ENCODE assay signal across 22 mouse cellular contexts in genomic region chr4:136154462-136154861, GRCm38 (mm10). TPM values are rescaled to one million over a fixed set of nuclear protein-coding genes. Genes with fewer than 3 reads are reported as not detected.
A peak's percentile ranks its signal among the peaks of the same experiment; 100 is the strongest.
DNase-seq lines count a peak whose midpoint lies in the region; ATAC-seq and TF ChIP-seq lines count a peak whose summit lies in the region.
"Had no signal": no experiment of that assay in that cellular context is flagged by ENCODE, and none has a peak within 500 bp of the region (broad histone marks: within the 10 kb centered on the region; RNA-seq: fewer than 3 reads in every experiment).

No protein-coding gene starts in this region.

- ATAC-seq in forebrain, embryonic 14.5 days, result no peak
- no peak for ATAC-seq in hindbrain, embryonic 11.5 days (ENCODE audit: low FRiP score)
- 0 out of 2 replicates have a peak, but pooled peaks have one; percentile 39 for ATAC-seq in embryonic facial prominence, embryonic 15.5 days (ENCODE audit: insufficient number of reproducible peaks, low FRiP score, low TSS enrichment, low read depth)
- 0 out of 2 replicates have a peak, but pooled peaks have one; percentile 33 for ATAC-seq in stomach, postnatal 0 days (ENCODE audit: low FRiP score, low TSS enrichment)
- ATAC-seq: activated CD4-positive, CD25-positive, alpha-beta regulatory T cell, adult 4 months; midbrain, embryonic 16.5 days had no signal

- TF ChIP-seq EP300 in stomach, postnatal 0 days (optimal IDR thresholded peaks at IDR 0.05), result no peak

- 0 out of 2 replicates have a peak overlapping the region, but pooled peaks have one; percentile 61 for H3K27ac ChIP-seq in forebrain, embryonic 10.5 days
- H3K27ac ChIP-seq in forebrain, embryonic 14.5 days (ENCODE audit: low read depth, low read length), result no peak overlapping the region
- H3K27ac ChIP-seq in hindbrain, embryonic 10.5 days, result 0 out of 2 replicates have a peak overlapping the region, but pooled peaks have one; percentile 20
- H3K27ac ChIP-seq in hindbrain, embryonic 11.5 days (ENCODE audit: low read depth, low read length), result no peak overlapping the region
- 0 out of 2 replicates have a peak overlapping the region, but pooled peaks have one; percentile 31 for H3K27ac ChIP-seq in embryonic facial prominence, embryonic 15.5 days (replicated peaks)
- H3K27ac ChIP-seq in stomach, postnatal 0 days (replicated peaks), result no peak overlapping the region
- H3K27ac ChIP-seq: heart, embryonic 10.5 days; hindbrain, embryonic 13.5 days; kidney, embryonic 15.5 days; left cerebral cortex, adult 2 months; liver, embryonic 14.5 days; neural tube, embryonic 13.5 days had no signal

- H3K36me3 ChIP-seq in forebrain, embryonic 10.5 days (replicated peaks), result no peaks in the 10 kb centered on the region
- no peaks in the 10 kb centered on the region for H3K36me3 ChIP-seq in forebrain, embryonic 14.5 days (ENCODE audit: control insufficient read depth, insufficient read depth, low read length)
- no peaks in the 10 kb centered on the region for H3K36me3 ChIP-seq in hindbrain, embryonic 10.5 days
- no peaks in the 10 kb centered on the region for H3K36me3 ChIP-seq in hindbrain, embryonic 11.5 days (ENCODE audit: control insufficient read depth, insufficient read depth, low read length)
- no peaks in the 10 kb centered on the region for H3K36me3 ChIP-seq in embryonic facial prominence, embryonic 15.5 days
- no peaks in the 10 kb centered on the region for H3K36me3 ChIP-seq in stomach, postnatal 0 days (ENCODE audit: control insufficient read depth, insufficient read depth, low read length)
- H3K36me3 ChIP-seq: heart, embryonic 10.5 days; hindbrain, embryonic 13.5 days; kidney, embryonic 15.5 days; neural tube, embryonic 13.5 days had no signal

- no peaks in the 10 kb centered on the region for H3K27me3 ChIP-seq in forebrain, embryonic 10.5 days (ENCODE audit: poor library complexity, severe bottlenecking)
- no peaks in the 10 kb centered on the region for H3K27me3 ChIP-seq in forebrain, embryonic 14.5 days (replicated peaks; ENCODE audit: control insufficient read depth, insufficient read depth, low read length)
- H3K27me3 ChIP-seq in hindbrain, embryonic 10.5 days (ENCODE audit: insufficient read depth, poor library complexity, severe bottlenecking), result no peaks in the 10 kb centered on the region
- no peaks in the 10 kb centered on the region for H3K27me3 ChIP-seq in hindbrain, embryonic 11.5 days (ENCODE audit: control insufficient read depth, insufficient read depth, low read length)
- H3K27me3 ChIP-seq in embryonic facial prominence, embryonic 15.5 days, result no peaks in the 10 kb centered on the region
- no peaks in the 10 kb centered on the region for H3K27me3 ChIP-seq in stomach, postnatal 0 days (ENCODE audit: control insufficient read depth, insufficient read depth, low read length)
- H3K27me3 ChIP-seq: hindbrain, embryonic 13.5 days; kidney, embryonic 15.5 days; neural tube, embryonic 13.5 days had no signal

- no peak overlapping the region for H3K9ac ChIP-seq in forebrain, embryonic 14.5 days (ENCODE audit: low read length)
- H3K9ac ChIP-seq in hindbrain, embryonic 11.5 days (ENCODE audit: low read depth, low read length), result no peak overlapping the region
- H3K9ac ChIP-seq in embryonic facial prominence, embryonic 15.5 days, result no peak overlapping the region
- H3K9ac ChIP-seq in stomach, postnatal 0 days (ENCODE audit: low read length), result no peak overlapping the region
- H3K9ac ChIP-seq: hindbrain, embryonic 13.5 days; kidney, embryonic 15.5 days; liver, embryonic 14.5 days; lung, embryonic 14.5 days; neural tube, embryonic 13.5 days had no signal

- H3K9me3 ChIP-seq in forebrain, embryonic 10.5 days, result peaks cover 4% of the 10 kb centered on the region; the same call in 1 of the 2 replicates
- H3K9me3 ChIP-seq in forebrain, embryonic 14.5 days (replicated peaks; ENCODE audit: control insufficient read depth, low read length), result no peaks in the 10 kb centered on the region
- H3K9me3 ChIP-seq in hindbrain, embryonic 10.5 days, result peaks cover 3% of the 10 kb centered on the region; the same call in 1 of the 2 replicates
- no peaks in the 10 kb centered on the region for H3K9me3 ChIP-seq in hindbrain, embryonic 11.5 days (ENCODE audit: control insufficient read depth, low read length)
- H3K9me3 ChIP-seq in embryonic facial prominence, embryonic 15.5 days (replicated peaks), result no peaks in the 10 kb centered on the region
- no peaks in the 10 kb centered on the region for H3K9me3 ChIP-seq in stomach, postnatal 0 days (ENCODE audit: control insufficient read depth, low read length)
- H3K9me3 ChIP-seq: heart, embryonic 10.5 days; hindbrain, embryonic 13.5 days; kidney, embryonic 15.5 days; neural tube, embryonic 13.5 days had no signal

- no peak for DNase-seq in forebrain, embryonic 10.5 days (ENCODE audit: extremely low spot score, low spot score)
- DNase-seq in forebrain, embryonic 14.5 days (ENCODE audit: low spot score), result no peak
- no peak for DNase-seq in hindbrain, embryonic 10.5 days (ENCODE audit: low spot score)
- no peak for DNase-seq in hindbrain, embryonic 11.5 days (ENCODE audit: low spot score)
- no peak for DNase-seq in stomach, postnatal 0 days (ENCODE audit: low spot score)
- DNase-seq in heart, adult 9 months (ENCODE audit: low spot score in 2 of 2), result no peak
- DNase-seq: adrenal gland, adult 8-10 months; cerebellum, adult 8-10 months; cerebellum, postnatal 36 days; kidney, adult 11 months; lung, embryonic 14.5 days; thymus, postnatal 25 days had no signal

- WGBS in forebrain, embryonic 10.5 days, result 79% methylated on average over 9 of the region's 9 CpGs
- WGBS in forebrain, embryonic 14.5 days, result 64% methylated on average over 9 of the region's 9 CpGs
- 79% methylated on average over 9 of the region's 9 CpGs for WGBS in hindbrain, embryonic 10.5 days
- WGBS in hindbrain, embryonic 11.5 days, result 69% methylated on average over 9 of the region's 9 CpGs
- 31% methylated on average over 9 of the region's 9 CpGs for WGBS in embryonic facial prominence, embryonic 15.5 days
- WGBS in stomach, postnatal 0 days, result 36% methylated on average over 9 of the region's 9 CpGs

- no peak overlapping the region for H3K4me3 ChIP-seq in forebrain, embryonic 10.5 days
- no peak overlapping the region for H3K4me3 ChIP-seq in forebrain, embryonic 14.5 days (ENCODE audit: low read depth, low read length)
- H3K4me3 ChIP-seq in hindbrain, embryonic 10.5 days, result no peak overlapping the region
- no peak overlapping the region for H3K4me3 ChIP-seq in hindbrain, embryonic 11.5 days (ENCODE audit: low read depth, low read length)
- no peak overlapping the region for H3K4me3 ChIP-seq in embryonic facial prominence, embryonic 15.5 days (replicated peaks)
- H3K4me3 ChIP-seq in stomach, postnatal 0 days (ENCODE audit: low read depth, low read length), result no peak overlapping the region
- H3K4me3 ChIP-seq: heart, embryonic 10.5 days; hindbrain, embryonic 13.5 days; kidney, embryonic 15.5 days; left cerebral cortex, adult 2 months; myocyte; neural tube, embryonic 13.5 days had no signal

- peaks cover 39% of the 10 kb centered on the region for H3K4me1 ChIP-seq in forebrain, embryonic 10.5 days
- 0 out of 2 replicates have a peak, but pooled peaks cover 2% of the 10 kb centered on the region for H3K4me1 ChIP-seq in forebrain, embryonic 14.5 days (ENCODE audit: control insufficient read depth, insufficient read depth, low read length)
- peaks cover 37% of the 10 kb centered on the region for H3K4me1 ChIP-seq in hindbrain, embryonic 10.5 days (replicated peaks)
- H3K4me1 ChIP-seq in hindbrain, embryonic 11.5 days (replicated peaks; ENCODE audit: control insufficient read depth, insufficient read depth, low read length), result peaks cover 6% of the 10 kb centered on the region
- H3K4me1 ChIP-seq in embryonic facial prominence, embryonic 15.5 days, result peaks cover 28% of the 10 kb centered on the region
- H3K4me1 ChIP-seq in stomach, postnatal 0 days (replicated peaks; ENCODE audit: control insufficient read depth, insufficient read depth), result no peaks in the 10 kb centered on the region

- no peak overlapping the region for H3K4me2 ChIP-seq in forebrain, embryonic 14.5 days (ENCODE audit: low read length)
- H3K4me2 ChIP-seq in hindbrain, embryonic 11.5 days (replicated peaks; ENCODE audit: low read depth, low read length), result no peak overlapping the region
- H3K4me2 ChIP-seq in embryonic facial prominence, embryonic 15.5 days (replicated peaks), result no peak overlapping the region
- H3K4me2 ChIP-seq in stomach, postnatal 0 days (replicated peaks; ENCODE audit: low read depth), result no peak overlapping the region
- H3K4me2 ChIP-seq: hindbrain, embryonic 13.5 days; kidney, embryonic 15.5 days; lung, embryonic 14.5 days; neural tube, embryonic 13.5 days had no signal

- no peak for TF ChIP-seq CTCF in stomach, postnatal 0 days (IDR thresholded peaks at IDR 0.05; ENCODE audit: low read depth)

RNA-seq across cellular contexts. Expression of gene Id3, which starts 11.2 kb away (rescaled TPM):
- 488 and 529 TPM in 2 replicates for polyA plus RNA-seq in forebrain, embryonic 10.5 days (2016; fragmentation: Nextera tagmentation; extraction: Ambion mirVana)
- polyA plus RNA-seq in forebrain, embryonic 14.5 days (2014; fragmentation: Nextera tagmentation; extraction: Ambion mirVana), result 117 and 118 TPM in 2 replicates
- polyA plus RNA-seq in hindbrain, embryonic 10.5 days (2016; fragmentation: Nextera tagmentation; extraction: Ambion mirVana), result 576 and 684 TPM in 2 replicates
- 453 and 482 TPM in 2 replicates for polyA plus RNA-seq in hindbrain, embryonic 11.5 days (2014; fragmentation: Nextera tagmentation; extraction: Ambion mirVana)
- polyA plus RNA-seq in embryonic facial prominence, embryonic 15.5 days (2015; fragmentation: Nextera tagmentation; extraction: Ambion mirVana), result 432 and 441 TPM in 2 replicates
- polyA plus RNA-seq in stomach, postnatal 0 days (2015; fragmentation: Nextera tagmentation; extraction: Ambion mirVana), result 201 and 224 TPM in 2 replicates

RNA-seq across cellular contexts. Expression of gene E2f2, which starts 17.7 kb away (rescaled TPM):
- 10.3 and 11.4 TPM in 2 replicates for polyA plus RNA-seq in forebrain, embryonic 10.5 days (2016; fragmentation: Nextera tagmentation; extraction: Ambion mirVana)
- 4.5 and 5.5 TPM in 2 replicates for polyA plus RNA-seq in forebrain, embryonic 14.5 days (2014; fragmentation: Nextera tagmentation; extraction: Ambion mirVana)
- polyA plus RNA-seq in hindbrain, embryonic 10.5 days (2016; fragmentation: Nextera tagmentation; extraction: Ambion mirVana), result 9.0 and 9.4 TPM in 2 replicates
- 5.5 and 6.2 TPM in 2 replicates for polyA plus RNA-seq in hindbrain, embryonic 11.5 days (2014; fragmentation: Nextera tagmentation; extraction: Ambion mirVana)
- polyA plus RNA-seq in embryonic facial prominence, embryonic 15.5 days (2015; fragmentation: Nextera tagmentation; extraction: Ambion mirVana), result 10.1 and 12.5 TPM in 2 replicates
- polyA plus RNA-seq in stomach, postnatal 0 days (2015; fragmentation: Nextera tagmentation; extraction: Ambion mirVana), result 0.91 and 1.5 TPM in 2 replicates

RNA-seq across cellular contexts. Expression of gene Asap3, which starts 51.7 kb away (rescaled TPM):
- polyA plus RNA-seq in forebrain, embryonic 10.5 days (2016; fragmentation: Nextera tagmentation; extraction: Ambion mirVana), result 4.7 and 5.2 TPM in 2 replicates
- polyA plus RNA-seq in forebrain, embryonic 14.5 days (2014; fragmentation: Nextera tagmentation; extraction: Ambion mirVana), result 1.6 and 2.4 TPM in 2 replicates
- polyA plus RNA-seq in hindbrain, embryonic 10.5 days (2016; fragmentation: Nextera tagmentation; extraction: Ambion mirVana), result 5.2 and 6.5 TPM in 2 replicates
- polyA plus RNA-seq in hindbrain, embryonic 11.5 days (2014; fragmentation: Nextera tagmentation; extraction: Ambion mirVana), result 2.5 and 3.3 TPM in 2 replicates
- polyA plus RNA-seq in embryonic facial prominence, embryonic 15.5 days (2015; fragmentation: Nextera tagmentation; extraction: Ambion mirVana), result 13.3 and 14.1 TPM in 2 replicates
- 1.6 and 1.9 TPM in 2 replicates for polyA plus RNA-seq in stomach, postnatal 0 days (2015; fragmentation: Nextera tagmentation; extraction: Ambion mirVana)

Comparison
In these comparisons a context has a peak if more than half of its experiments do, and no peak if none do; other contexts are left out.
1. H3K27ac ChIP-seq: peak in forebrain, embryonic 10.5 days (single experiment), hindbrain, embryonic 10.5 days (single experiment) and embryonic facial prominence, embryonic 15.5 days (single experiment); none in forebrain, embryonic 14.5 days (single experiment), hindbrain, embryonic 11.5 days (single experiment) and stomach, postnatal 0 days (single experiment).
2. ATAC-seq: peak in embryonic facial prominence, embryonic 15.5 days (single experiment) and stomach, postnatal 0 days (single experiment); none in forebrain, embryonic 14.5 days (single experiment) and hindbrain, embryonic 11.5 days (single experiment).